Mouse (Mus musculus) heart, embryonic 15.5 days (tissue): ENCODE measurements around the gene Ifna4. TPM values are rescaled to one million over a fixed set of nuclear protein-coding genes. Genes with fewer than 3 reads are reported as not detected.

Experiments
- polyA plus RNA-seq: library from polyadenylated mRNA; unstranded; fragments of >200 nt; fragmentation: Nextera tagmentation; extraction: Ambion mirVana; gene quantifications from 2 replicates; pipeline ENCODE4 v1.2.1, GENCODE M21; 2015

Gene Ifna4
- polyA plus RNA-seq, 1 experiment from 2014 or later: not detected

Other genes starting within 250 kb of the Ifna4 start
- not detected in 2 replicates for gene Ifna9, start 249.5 kb upstream of the Ifna4 start, polyA plus RNA-seq
- not detected in 2 replicates for gene Ifna12, start 238.5 kb upstream of the Ifna4 start, polyA plus RNA-seq
- gene C87499, start 207.4 kb upstream of the Ifna4 start, polyA plus RNA-seq: not detected in 2 replicates
- gene Ifna13, start 197.4 kb upstream of the Ifna4 start, polyA plus RNA-seq: not detected in 2 replicates
- gene Ifna16, start 164.9 kb upstream of the Ifna4 start, polyA plus RNA-seq: not detected in 2 replicates
- not detected in 2 replicates for gene Ifna2, start 157.9 kb upstream of the Ifna4 start, polyA plus RNA-seq
- not detected in 2 replicates for gene Ifnab, start 150.5 kb upstream of the Ifna4 start, polyA plus RNA-seq
- gene Gm26566, start 120.1 kb upstream of the Ifna4 start, polyA plus RNA-seq: 0.82 and 0.93 TPM in 2 replicates
- gene Klhl9, start 119.4 kb upstream of the Ifna4 start, polyA plus RNA-seq: 77.5 and 78.4 TPM in 2 replicates
- gene Gm13271, start 87.0 kb upstream of the Ifna4 start, polyA plus RNA-seq: not detected in 2 replicates
- 0.11 and 0.23 TPM in 2 replicates for gene Gm13283, start 81.7 kb upstream of the Ifna4 start, polyA plus RNA-seq
- gene Gm13290, start 68.0 kb upstream of the Ifna4 start, polyA plus RNA-seq: 0.48 TPM in 1 of 2 replicates, not detected in the other
- not detected in 2 replicates for gene Gm13289, start 64.9 kb upstream of the Ifna4 start, polyA plus RNA-seq
- 0.28 TPM in 1 of 2 replicates, not detected in the other for gene Gm13272, start 62.0 kb upstream of the Ifna4 start, polyA plus RNA-seq
- 0.53 TPM in 1 of 2 replicates, not detected in the other for gene Ifnz, start 59.7 kb upstream of the Ifna4 start, polyA plus RNA-seq
- gene Gm13276, start 56.2 kb upstream of the Ifna4 start, polyA plus RNA-seq: not detected in 2 replicates
- gene Gm13277, start 53.2 kb upstream of the Ifna4 start, polyA plus RNA-seq: not detected in 2 replicates
- gene Gm13278, start 50.3 kb upstream of the Ifna4 start, polyA plus RNA-seq: not detected in 2 replicates
- gene Gm13275, start 47.4 kb upstream of the Ifna4 start, polyA plus RNA-seq: not detected in 2 replicates
- not detected in 2 replicates for gene Gm13279, start 44.5 kb upstream of the Ifna4 start, polyA plus RNA-seq
- gene Gm13285, start 42.2 kb upstream of the Ifna4 start, polyA plus RNA-seq: 0.79 and 0.82 TPM in 2 replicates
- gene Gm13287, start 38.6 kb upstream of the Ifna4 start, polyA plus RNA-seq: not detected in 2 replicates
- gene Gm13288, start 36.3 kb upstream of the Ifna4 start, polyA plus RNA-seq: 0.08 TPM in 1 of 2 replicates, not detected in the other
- gene Ifna7, start 25.6 kb upstream of the Ifna4 start, polyA plus RNA-seq: not detected in 2 replicates
- gene Ifna11, start 21.9 kb upstream of the Ifna4 start, polyA plus RNA-seq: not detected in 2 replicates
- gene Ifna6, start 14.4 kb upstream of the Ifna4 start, polyA plus RNA-seq: not detected in 2 replicates
- gene Ifna5, start 6.3 kb upstream of the Ifna4 start, polyA plus RNA-seq: not detected in 2 replicates
- gene Ifna1, start 8.2 kb downstream of the Ifna4 start, polyA plus RNA-seq: not detected in 2 replicates
- gene Ifne, start 38.3 kb downstream of the Ifna4 start, polyA plus RNA-seq: not detected in 2 replicates